Mouse (Mus musculus) heart, postnatal 36 days (tissue): ENCODE results near the gene Zfp827. TPM values are rescaled to one million over a fixed set of nuclear protein-coding genes. Genes with fewer than 3 reads are reported as not detected.
A peak's percentile ranks its signal among the peaks of the same experiment; 100 is the strongest.

Experiments used
- DNase-seq, 2 experiments: peaks; one replicate each; pipeline ENCODE4 v3.0.0; 2021 to 2022
- intact Hi-C: fragments of 180-260 bp; cut with DNase I; formaldehyde crosslinking; loops from one replicate; pipeline ENCODE4 v1.15.1; 2025
- total RNA-seq, 2 experiments: library from RNA; stranded (reverse); gene quantifications; 2 replicates each; pipeline ENCODE4 v1.2.3; 2021

The Zfp827 gene
- total RNA-seq, 2 experiments from 2014 or later: 10.0 to 17.2 TPM

- intact Hi-C loops: no loop called here
- no peak for DNase-seq
Measured at GRCm38 (mm10) chr8:79059361-79059760, 31.1 kb downstream of the Zfp827 start.

- no peak for DNase-seq
- intact Hi-C loops: no loop called here
Measured at GRCm38 (mm10) chr8:79060013-79060609, 31.9 kb downstream of the Zfp827 start.

- intact Hi-C loops: no loop called here
- DNase-seq: no peak
Measured at GRCm38 (mm10) chr8:79065924-79066323, 37.7 kb downstream of the Zfp827 start.

GRCm38 (mm10) chr8:79067812-79068630, 39.8 kb downstream of the Zfp827 start:
- intact Hi-C loops: no loop called here
- DNase-seq: no peak

GRCm38 (mm10) chr8:79073311-79073710, 45.1 kb downstream of the Zfp827 start:
- intact Hi-C loops: no loop called here

GRCm38 (mm10) chr8:79074986-79075385, 46.7 kb downstream of the Zfp827 start:
- peak in 1 of 2 experiments; percentile 40 for DNase-seq
- intact Hi-C loops: no loop called here

More at GRCm38 (mm10) chr8:79073311-79073710, 45.1 kb downstream of the Zfp827 start:
- no peak for DNase-seq

DNA sequence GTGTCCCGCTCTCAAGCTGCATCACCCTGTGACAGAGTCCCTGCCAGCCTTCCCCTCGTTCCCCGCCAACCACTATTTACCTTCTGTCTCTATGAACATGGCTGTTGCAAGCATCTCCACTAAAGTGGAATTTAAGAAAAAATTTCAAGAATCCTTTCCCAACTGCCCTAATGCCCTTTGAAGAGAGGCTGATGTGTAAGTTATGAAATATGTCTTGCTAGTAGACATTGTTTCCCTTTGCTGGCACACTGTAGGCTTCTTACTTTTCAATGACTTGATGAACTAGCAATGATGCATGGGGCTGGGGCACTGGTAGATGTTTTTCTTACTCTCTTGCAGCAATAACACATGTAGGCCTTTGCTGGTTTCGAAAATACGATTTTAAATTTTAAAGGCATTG, 49.0 kb downstream of the Zfp827 start:
- DNase-seq: no peak
- intact Hi-C loops: no loop called here

GRCm38 (mm10) chr8:79078556-79079195, 50.4 kb downstream of the Zfp827 start:
- intact Hi-C loops: no loop called here
- DNase-seq: no peak

GRCm38 (mm10) chr8:79079196-79079561, 50.9 kb downstream of the Zfp827 start:
- DNase-seq: no peak
- intact Hi-C loops: no loop called here

DNA sequence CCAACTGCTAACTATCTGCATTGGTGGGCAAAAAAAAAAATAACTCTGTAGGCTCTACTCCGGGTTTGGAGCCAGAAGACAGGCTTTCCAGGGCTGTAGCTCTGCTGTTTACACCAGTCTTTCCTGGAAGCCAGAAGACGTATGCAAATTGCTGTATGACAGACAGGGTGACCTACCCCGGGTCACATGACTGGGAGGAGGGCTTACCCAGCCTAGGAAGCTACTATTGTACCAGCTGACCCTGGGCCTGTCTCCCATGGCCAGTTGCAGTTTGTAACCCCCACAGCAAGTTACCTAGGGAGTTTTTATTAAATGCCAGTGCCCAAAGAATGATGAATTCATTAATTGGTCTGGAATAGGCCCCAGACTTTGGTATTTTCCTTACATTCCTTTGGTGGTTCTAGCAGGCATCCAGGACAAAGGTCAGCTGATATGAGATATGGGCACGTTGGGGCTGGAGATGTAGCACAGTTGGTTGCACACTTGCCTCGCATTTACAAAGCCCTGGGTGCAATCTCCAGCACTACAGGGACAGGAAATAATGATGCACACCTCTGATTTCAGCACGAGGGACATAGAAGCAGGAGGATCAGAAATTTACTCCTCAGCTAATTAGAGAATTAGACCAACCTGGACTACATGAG, 52.0 kb downstream of the Zfp827 start:
- intact Hi-C loops: loop anchor here (5.0 to 10.0 kb wide), 4 partner anchors 82 to 335 kb away; partner anchors contain the start of genes Lsm6 and Mmaa
- no peak for DNase-seq

DNA sequence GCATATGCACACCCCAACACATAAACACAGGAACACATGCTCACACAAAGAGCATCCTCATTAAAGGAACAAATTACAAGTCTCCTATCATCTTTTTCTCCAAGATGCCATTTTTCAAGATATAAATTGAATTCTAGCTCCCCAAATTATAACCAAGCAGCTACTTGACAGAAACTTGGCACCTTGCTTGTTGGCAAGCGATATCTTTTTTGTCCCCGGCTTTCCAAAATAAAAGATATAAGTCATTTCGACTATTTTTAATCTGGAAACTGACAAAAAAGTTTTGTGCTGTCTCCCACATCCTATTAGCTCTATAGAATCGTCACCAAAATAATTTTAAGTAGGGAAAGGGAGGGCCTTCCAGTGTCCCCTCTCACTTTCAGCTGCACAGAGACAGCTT, 53.1 kb downstream of the Zfp827 start:
- intact Hi-C loops: loop anchor here (5.0 to 10.0 kb wide), 4 partner anchors 81 to 337 kb away; partner anchors contain the start of genes Lsm6 and Mmaa
- DNase-seq: no peak

DNA sequence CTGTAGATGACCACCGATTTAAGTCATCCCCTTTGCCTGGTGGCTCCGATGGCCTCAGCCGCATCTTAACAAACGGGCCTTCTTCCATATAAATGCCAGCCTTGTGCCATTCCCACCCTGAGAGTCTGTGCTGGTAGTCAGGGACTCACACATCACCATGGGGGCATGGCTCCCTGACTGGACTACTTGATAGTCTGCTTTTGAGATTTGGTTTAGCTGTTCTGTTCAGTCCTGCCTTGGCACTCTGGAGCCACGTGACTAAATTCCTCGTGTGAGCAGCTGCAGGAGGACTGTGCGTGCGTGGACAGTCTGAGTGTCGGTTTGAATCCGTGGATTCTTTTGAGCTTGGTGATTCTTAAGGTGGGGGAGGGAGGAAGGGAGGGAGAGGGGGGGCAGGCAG, 53.7 kb downstream of the Zfp827 start:
- DNase-seq: no peak
- intact Hi-C loops: loop anchor here (5.0 to 10.0 kb wide), 4 partner anchors 80 to 337 kb away; partner anchors contain the start of genes Lsm6 and Mmaa

DNA sequence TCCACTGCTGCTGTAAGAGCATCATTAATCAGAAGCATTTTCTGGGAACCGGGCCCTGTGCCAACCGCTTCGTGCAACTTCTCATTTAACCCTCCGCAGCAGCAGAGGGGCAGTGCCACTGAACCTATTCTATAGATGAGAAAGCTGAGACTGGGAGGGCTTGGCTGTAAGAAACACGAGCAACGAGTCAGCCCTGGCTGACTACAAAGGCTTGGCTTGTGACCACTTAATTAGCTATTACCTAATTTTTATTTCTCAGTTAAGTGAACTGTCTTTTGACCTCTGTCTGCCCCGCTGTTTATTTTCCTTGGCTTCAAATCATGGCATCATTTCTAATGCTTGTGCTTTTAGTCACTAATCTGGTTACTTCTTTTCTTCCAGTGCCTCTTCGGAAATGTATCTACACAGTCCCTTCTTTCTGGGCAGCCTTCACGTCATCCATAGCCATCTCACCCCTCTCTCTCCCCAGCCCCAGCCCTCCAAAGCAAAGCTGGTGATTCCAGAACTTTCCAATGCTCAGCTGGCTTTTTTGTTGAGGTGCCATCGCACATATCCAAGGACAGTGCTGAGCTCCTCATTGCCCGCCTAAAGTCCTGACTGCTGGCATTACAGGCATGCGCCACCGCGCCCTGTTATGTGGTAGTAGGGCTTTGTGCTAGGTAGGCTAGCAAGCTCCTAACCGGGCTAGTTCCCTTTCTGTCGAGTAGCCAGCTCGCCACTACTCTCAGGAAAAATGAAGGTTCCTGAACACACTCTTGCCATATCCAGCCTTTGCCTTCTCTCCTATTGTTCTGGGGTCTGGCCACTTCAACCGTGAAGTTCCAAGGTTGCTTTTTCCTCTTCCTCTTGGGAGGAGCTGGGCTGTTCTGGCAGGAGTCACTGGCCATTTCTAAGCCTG, 55.5 kb downstream of the Zfp827 start:
- DNase-seq: peak; percentile 50 to 55
- intact Hi-C loops: loop anchor here (2.0 to 10.0 kb wide), 5 partner anchors 55 to 339 kb away; partner anchors contain the start of genes Lsm6, Mmaa and Zfp827

DNA sequence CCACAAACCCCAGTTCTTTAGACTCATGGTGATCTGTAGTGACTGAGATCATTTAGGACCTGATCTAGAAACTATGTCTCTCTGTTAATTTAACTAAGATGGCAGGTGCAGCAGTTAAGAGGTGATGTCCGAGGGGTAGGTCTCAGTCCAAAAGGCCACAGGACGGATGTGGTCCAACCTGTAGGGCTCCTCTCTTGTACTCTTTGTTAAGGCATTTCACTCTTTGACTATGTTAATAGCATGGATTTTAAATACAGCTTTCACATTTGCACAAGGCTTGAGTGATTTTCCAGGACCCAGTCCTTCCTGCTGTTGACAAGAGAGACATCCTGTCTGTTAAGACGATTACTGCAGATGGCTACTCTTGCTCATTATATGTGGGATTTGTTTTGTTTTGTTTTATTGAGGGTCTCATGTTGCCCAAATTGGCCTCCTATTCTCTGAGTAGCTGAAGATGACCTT, 56.2 kb downstream of the Zfp827 start:
- DNase-seq: no peak
- intact Hi-C loops: loop anchor here (2.0 to 10.0 kb wide), 5 partner anchors 56 to 340 kb away; partner anchors contain the start of genes Lsm6, Mmaa and Zfp827

DNA sequence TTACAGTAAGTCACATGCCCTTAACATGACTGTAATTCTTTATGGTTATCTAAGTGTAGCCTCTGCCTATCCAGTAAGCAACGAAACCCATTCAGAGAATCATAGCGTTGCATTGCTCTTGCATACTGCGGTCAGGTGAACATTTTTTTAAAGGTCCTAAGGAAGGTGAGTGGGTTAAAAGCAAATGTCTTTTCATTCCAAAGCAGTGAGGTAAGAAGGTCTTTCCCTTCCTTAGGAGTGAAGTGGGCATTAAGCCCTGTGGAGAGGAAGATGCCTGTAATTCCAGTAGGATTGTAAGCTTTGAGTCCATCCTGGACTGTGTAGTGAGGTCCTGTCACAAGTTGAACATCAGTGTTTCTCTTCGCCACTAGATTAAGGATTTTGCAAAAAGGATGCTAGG, 66.2 kb downstream of the Zfp827 start:
- intact Hi-C loops: no loop called here
- no peak for DNase-seq

DNA sequence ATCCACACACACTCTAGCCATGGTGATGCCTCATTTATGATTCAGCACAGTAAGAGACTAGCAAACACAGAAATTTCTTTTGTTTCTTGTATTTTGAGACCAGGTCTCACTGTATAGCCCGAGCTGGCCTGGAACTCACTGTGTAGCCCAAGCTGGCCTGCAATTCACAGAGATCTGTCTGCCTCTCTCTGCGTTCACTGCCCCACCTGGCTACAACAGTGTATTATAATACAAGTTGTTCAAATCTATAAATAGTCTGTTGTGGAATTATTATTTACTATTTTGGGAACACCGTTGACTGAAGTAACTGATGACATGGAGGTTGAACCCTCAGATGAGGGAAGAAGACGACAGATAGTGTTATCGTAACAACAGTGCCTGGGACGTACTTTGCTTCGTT, 66.9 kb downstream of the Zfp827 start:
- DNase-seq: no peak
- intact Hi-C loops: no loop called here

DNA sequence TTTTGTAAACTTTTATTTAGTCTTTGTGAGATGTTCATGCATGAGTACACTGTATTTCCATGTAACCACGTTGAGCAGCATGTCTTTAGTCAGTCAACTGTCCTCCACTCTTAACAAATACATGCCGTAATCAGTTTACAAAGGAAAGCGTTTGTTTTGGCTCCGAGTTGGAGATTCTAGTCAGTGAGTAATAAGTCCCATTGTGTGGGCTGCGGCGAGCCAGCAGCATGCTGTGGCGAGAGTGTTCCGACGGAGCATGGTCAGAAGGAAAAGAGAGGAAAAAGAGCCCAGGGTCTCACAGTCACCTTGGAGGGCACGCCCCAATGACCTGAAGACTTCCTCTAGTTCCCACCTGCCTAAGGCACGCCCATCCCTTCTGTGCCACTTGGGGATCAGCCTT, 68.7 kb downstream of the Zfp827 start:
- intact Hi-C loops: no loop called here
- DNase-seq: no peak

DNA sequence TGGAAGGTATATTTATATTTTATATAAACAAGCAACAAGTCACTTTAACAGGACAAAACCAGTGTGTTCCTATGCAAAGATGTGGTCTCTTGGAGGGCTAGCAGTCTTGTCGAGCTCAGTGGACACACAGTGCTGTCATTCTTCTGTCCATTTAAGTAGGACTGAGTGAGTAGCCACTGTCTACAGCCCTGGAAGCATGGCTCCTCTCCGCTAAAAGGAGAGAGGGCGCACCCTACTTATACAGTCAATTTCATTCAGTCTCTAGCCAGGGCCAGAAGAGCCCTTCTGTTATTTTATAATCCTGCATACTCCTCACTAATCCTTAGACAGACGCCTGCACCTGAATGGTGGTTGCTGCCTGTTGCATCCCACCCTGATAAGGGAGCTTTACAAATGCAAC, 74.5 kb downstream of the Zfp827 start:
- intact Hi-C loops: no loop called here
- DNase-seq: no peak

DNA sequence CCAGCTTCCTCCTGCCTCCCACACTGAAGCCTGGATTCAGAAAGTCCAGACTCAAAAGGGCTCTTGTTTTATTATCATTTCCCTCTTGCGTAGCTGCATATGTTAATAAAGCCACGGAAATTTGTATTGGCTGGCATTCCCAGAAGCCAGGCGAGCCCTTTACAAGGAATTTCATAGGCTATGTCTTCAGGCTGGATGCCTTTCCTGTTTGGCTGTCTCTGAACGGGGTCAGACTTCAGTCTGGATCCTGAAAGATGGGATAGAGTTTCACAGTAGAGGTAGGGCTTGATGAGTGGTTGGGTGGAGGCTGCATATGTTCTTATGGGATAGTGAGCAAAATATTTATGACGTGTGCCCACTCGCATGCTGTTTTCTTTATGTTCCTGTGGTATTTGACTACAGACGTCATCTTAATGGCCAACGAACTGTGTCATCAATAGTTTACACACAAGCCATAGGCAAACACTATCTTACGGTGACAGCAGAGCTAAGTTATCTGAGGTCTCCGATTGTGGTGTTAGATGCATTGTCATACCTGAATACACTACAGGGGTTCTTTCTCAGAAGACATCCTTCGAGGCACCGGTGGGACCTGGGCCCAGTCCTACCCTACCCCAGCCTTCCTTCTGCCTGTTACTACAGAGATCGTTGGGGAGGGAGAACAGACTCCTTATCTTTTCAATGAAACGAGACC, 75.1 kb downstream of the Zfp827 start:
- no peak for DNase-seq
- intact Hi-C loops: no loop called here
